Mouse (Mus musculus) forebrain, embryonic 13.5 days (tissue): ENCODE results near the gene Lpp. TPM values are rescaled to one million over a fixed set of nuclear protein-coding genes. Genes with fewer than 3 reads are reported as not detected.

ENCODE experiments used
- ATAC-seq: fragments of 200-750 bp; cut with Nextera tagmentation; 2 replicates; pipeline ENCODE4 v1.8.0; 2017
- H3K27ac ChIP-seq: fragments of 300-500 bp; sonication (generic); 2 replicates; pipeline ENCODE4 v1.5.1; 2015; ENCODE audit warnings: inconsistent platforms, mild to moderate bottlenecking, moderate library complexity
- H3K27me3 ChIP-seq: fragments of 300-500 bp; sonication (generic); 2 replicates; pipeline ENCODE4 v1.6.1; 2015; ENCODE audit warnings: mild to moderate bottlenecking, inconsistent platforms
- H3K36me3 ChIP-seq: fragments of 300-500 bp; sonication (generic); 2 replicates; pipeline ENCODE4 v1.6.1; 2015; ENCODE audit warnings: mild to moderate bottlenecking, inconsistent platforms; ENCODE audit not compliant: poor library complexity, severe bottlenecking
- H3K4me1 ChIP-seq: fragments of 300-500 bp; sonication (generic); 2 replicates; pipeline ENCODE4 v1.6.1; 2015; ENCODE audit warnings: inconsistent platforms
- H3K4me2 ChIP-seq: fragments of 300-500 bp; sonication (generic); 2 replicates; pipeline ENCODE4 v1.6.1; 2015; ENCODE audit warnings: inconsistent platforms, mild to moderate bottlenecking, moderate library complexity
- H3K4me3 ChIP-seq: fragments of 300-500 bp; sonication (generic); 2 replicates; pipeline ENCODE4 v1.5.1; 2015; ENCODE audit warnings: mild to moderate bottlenecking, inconsistent platforms
- H3K9ac ChIP-seq: fragments of 300-500 bp; sonication (generic); 2 replicates; pipeline ENCODE4 v1.6.1; 2015; ENCODE audit warnings: mild to moderate bottlenecking, inconsistent platforms
- H3K9me3 ChIP-seq: fragments of 300-500 bp; sonication (generic); replicated peaks from 2 replicates; pipeline ENCODE4 v1.6.1; 2016; ENCODE audit warnings: inconsistent platforms
- WGBS: fragments of 180-500 bp; shearing (Covaris S2); methylation state at CpG from one replicate; pipeline ENCODE4 v1.1.7; 2015; 5-methylcytosine and 5-hydroxymethylcytosine counted together
- polyA plus RNA-seq: library from polyadenylated mRNA; unstranded; fragments of >200 nt; fragmentation: Nextera tagmentation; extraction: Ambion mirVana; gene quantifications from 2 replicates; pipeline ENCODE4 v1.2.1, GENCODE M21; 2015

Lpp gene
- polyA plus RNA-seq: 9.4 and 10.8 TPM in 2 replicates

DNA sequence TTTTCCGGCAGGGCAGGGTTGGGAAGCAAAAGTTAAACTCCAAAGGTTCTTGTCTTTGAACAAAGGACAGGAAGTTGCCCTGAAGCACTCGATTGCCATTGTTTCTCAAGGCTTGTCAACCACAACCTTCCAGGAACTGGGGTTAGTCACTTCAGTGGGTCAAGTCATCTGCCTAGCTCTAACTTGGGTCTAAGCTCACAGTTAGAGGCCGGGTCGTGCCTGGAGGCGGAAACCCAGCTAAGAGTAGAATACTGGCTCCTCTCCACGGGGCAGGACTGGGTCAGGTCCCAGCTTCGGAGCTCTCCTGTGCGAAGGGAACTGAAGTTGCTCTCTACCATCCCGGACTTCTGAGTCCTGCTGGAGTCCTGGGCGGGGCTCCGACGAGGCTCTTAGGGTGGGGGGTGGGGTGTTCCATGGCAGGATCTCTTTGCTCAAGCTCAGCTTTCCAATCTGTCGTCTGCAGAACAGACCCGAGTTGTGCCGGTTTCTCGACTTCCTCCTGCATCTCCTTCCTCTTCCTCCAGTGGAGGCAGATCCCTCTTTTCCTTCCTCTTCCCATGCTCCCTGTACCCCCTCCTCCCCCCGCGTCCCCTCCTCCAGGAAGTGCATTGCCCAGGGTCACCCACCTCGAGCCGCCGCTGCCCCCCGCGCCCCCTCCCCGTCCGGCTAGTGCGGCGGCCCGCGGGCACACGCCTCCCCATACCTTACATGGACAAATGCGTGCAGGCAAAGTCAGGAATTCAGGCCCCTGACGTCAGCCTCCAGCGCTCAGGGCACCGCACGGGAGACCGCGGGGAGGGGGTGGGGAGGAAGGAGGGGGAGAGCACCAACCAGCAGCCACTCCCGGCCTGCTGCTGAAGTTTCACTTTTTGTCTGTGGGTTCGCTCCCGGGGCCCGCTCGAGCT lies at the start of gene Lpp:
Lpp (plus strand) TSS at position 857 of the 905 bp plus-strand sequence.
- Histone ChIP-seq H3K9ac (peak within 1 kb of the TSS; percentile 87), H3K4me1 (peaks cover 21% of the 10 kb centered on the region), H3K27me3 (no peaks in the 10 kb centered on the region), H3K4me3 (peak within 1 kb of the TSS; percentile 86), H3K36me3 (no peaks in the 10 kb centered on the region), H3K4me2 (peak within 1 kb of the TSS; percentile 72), H3K27ac (peak within 1 kb of the TSS; percentile 69), H3K9me3 (no peaks in the 10 kb centered on the region)
- 2% methylated on average over 37 of the region's 42 CpGs for WGBS
- peak; percentile 90 for ATAC-seq

GRCm38 (mm10) chr16:24347582-24348411 lies 45.5 kb upstream of the Lpp start:
- Histone ChIP-seq H3K4me1 (0 out of 2 replicates have a peak, but pooled peaks cover 6% of the 10 kb centered on the region), H3K27ac (no peak overlapping the region), H3K27me3 (no peaks in the 10 kb centered on the region), H3K4me2 (peak overlapping the region; percentile 11; the same call in 1 of the 2 replicates), H3K4me3 (no peak overlapping the region), H3K9ac (no peak overlapping the region), H3K36me3 (no peaks in the 10 kb centered on the region), H3K9me3 (no peaks in the 10 kb centered on the region)
- no peak for ATAC-seq
- 55% methylated on average over 21 of the region's 21 CpGs for WGBS

- Histone ChIP-seq H3K9ac (no peak overlapping the region), H3K36me3 (no peaks in the 10 kb centered on the region), H3K27ac (no peak overlapping the region), H3K4me1 (0 out of 2 replicates have a peak, but pooled peaks cover 6% of the 10 kb centered on the region), H3K27me3 (no peaks in the 10 kb centered on the region), H3K4me3 (no peak overlapping the region), H3K9me3 (no peaks in the 10 kb centered on the region), H3K4me2 (no peak overlapping the region)
- ATAC-seq: no peak
- WGBS: 93% methylated on average over 6 of the region's 6 CpGs
Measured at GRCm38 (mm10) chr16:24350306-24350705, 43.0 kb upstream of the Lpp start.

- ATAC-seq: no peak
- 78% methylated on average over 6 of the region's 6 CpGs for WGBS
- Histone ChIP-seq H3K4me1 (0 out of 2 replicates have a peak, but pooled peaks cover 6% of the 10 kb centered on the region), H3K9me3 (no peaks in the 10 kb centered on the region), H3K4me2 (no peak overlapping the region), H3K36me3 (no peaks in the 10 kb centered on the region), H3K27me3 (no peaks in the 10 kb centered on the region), H3K4me3 (no peak overlapping the region), H3K27ac (no peak overlapping the region), H3K9ac (no peak overlapping the region)
Measured at GRCm38 (mm10) chr16:24350751-24351150, 42.6 kb upstream of the Lpp start.

DNA sequence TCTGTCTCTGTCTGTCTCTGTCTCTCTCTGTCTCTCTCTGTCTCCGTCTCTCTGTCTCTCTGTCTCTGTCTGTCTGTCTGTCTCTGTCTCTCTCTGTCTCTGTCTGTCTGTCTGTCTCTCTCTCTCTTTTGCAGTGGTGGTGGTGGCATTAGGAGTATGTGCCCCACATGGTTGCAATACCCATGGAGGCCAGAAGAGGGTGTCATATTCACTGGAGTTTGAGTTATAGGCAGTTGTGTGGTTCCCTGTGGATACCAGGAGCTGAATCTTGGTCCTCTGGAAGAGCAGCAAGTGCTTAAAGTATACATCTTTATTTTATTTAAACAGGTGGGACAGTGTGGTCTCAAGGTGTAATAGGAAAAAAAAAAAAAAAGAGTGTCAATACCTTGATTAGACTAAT lies 41.5 kb upstream of the Lpp start:
- H3K27ac ChIP-seq: no peak overlapping the region
- no peak for ATAC-seq
- no peaks in the 10 kb centered on the region for H3K9me3 ChIP-seq
- no peak overlapping the region for H3K4me3 ChIP-seq
- no peak overlapping the region for H3K4me2 ChIP-seq
- WGBS: 100% methylated on average over 1 of the region's 1 CpGs
- H3K27me3 ChIP-seq: no peaks in the 10 kb centered on the region
- no peak overlapping the region for H3K9ac ChIP-seq
- no peaks in the 10 kb centered on the region for H3K36me3 ChIP-seq
- H3K4me1 ChIP-seq: 0 out of 2 replicates have a peak, but pooled peaks cover 6% of the 10 kb centered on the region

- Histone ChIP-seq H3K36me3 (no peaks in the 10 kb centered on the region), H3K4me2 (no peak overlapping the region), H3K27ac (no peak overlapping the region), H3K9me3 (no peaks in the 10 kb centered on the region), H3K4me3 (no peak overlapping the region), H3K27me3 (no peaks in the 10 kb centered on the region), H3K9ac (no peak overlapping the region), H3K4me1 (no peaks in the 10 kb centered on the region)
- ATAC-seq: no peak
- 6% methylated on average over 3 of the region's 3 CpGs for WGBS
Measured at GRCm38 (mm10) chr16:24353816-24354215, 39.5 kb upstream of the Lpp start.

DNA sequence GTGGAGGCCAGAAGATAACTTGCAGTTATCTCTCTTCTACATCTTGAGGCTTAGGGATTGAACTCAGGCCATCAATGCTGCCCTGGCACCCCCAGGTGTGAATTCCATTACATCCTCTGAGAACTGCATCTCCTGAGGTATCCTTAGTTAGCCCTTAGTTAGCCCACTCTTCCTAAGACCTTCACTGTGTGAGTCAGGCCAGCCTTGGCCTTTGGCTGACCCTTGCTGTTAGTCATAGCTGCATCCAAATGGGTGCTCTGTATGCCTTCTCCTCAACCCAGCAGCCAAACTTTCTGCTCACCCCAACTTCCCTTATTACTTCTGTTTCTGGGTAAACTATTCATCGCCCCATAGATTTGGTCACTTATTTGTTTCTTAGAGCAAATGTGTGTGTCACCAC lies 31.6 kb upstream of the Lpp start:
- Histone ChIP-seq H3K36me3 (no peaks in the 10 kb centered on the region), H3K9me3 (no peaks in the 10 kb centered on the region), H3K9ac (no peak overlapping the region), H3K4me3 (no peak overlapping the region), H3K27me3 (no peaks in the 10 kb centered on the region), H3K4me1 (no peaks in the 10 kb centered on the region; the same call in 1 of the 2 replicates), H3K27ac (no peak overlapping the region), H3K4me2 (no peak overlapping the region)
- no peak for ATAC-seq
- 91% methylated on average over 1 of the region's 1 CpGs for WGBS

- Histone ChIP-seq H3K4me1 (no peaks in the 10 kb centered on the region; the same call in 1 of the 2 replicates), H3K4me3 (no peak overlapping the region), H3K27ac (no peak overlapping the region), H3K4me2 (no peak overlapping the region), H3K9ac (no peak overlapping the region), H3K36me3 (no peaks in the 10 kb centered on the region), H3K27me3 (no peaks in the 10 kb centered on the region), H3K9me3 (no peaks in the 10 kb centered on the region)
- ATAC-seq: no peak
- WGBS: 90% methylated on average over 7 of the region's 7 CpGs
Measured at GRCm38 (mm10) chr16:24364030-24364687, 29.1 kb upstream of the Lpp start.

- Histone ChIP-seq H3K27ac (no peak overlapping the region), H3K4me1 (no peaks in the 10 kb centered on the region; the same call in 1 of the 2 replicates), H3K27me3 (no peaks in the 10 kb centered on the region), H3K9ac (no peak overlapping the region), H3K9me3 (no peaks in the 10 kb centered on the region), H3K4me3 (no peak overlapping the region), H3K4me2 (no peak overlapping the region), H3K36me3 (no peaks in the 10 kb centered on the region)
- WGBS: 35% methylated on average over 4 of the region's 4 CpGs
- no peak for ATAC-seq
Measured at GRCm38 (mm10) chr16:24365900-24366299, 27.4 kb upstream of the Lpp start.

DNA sequence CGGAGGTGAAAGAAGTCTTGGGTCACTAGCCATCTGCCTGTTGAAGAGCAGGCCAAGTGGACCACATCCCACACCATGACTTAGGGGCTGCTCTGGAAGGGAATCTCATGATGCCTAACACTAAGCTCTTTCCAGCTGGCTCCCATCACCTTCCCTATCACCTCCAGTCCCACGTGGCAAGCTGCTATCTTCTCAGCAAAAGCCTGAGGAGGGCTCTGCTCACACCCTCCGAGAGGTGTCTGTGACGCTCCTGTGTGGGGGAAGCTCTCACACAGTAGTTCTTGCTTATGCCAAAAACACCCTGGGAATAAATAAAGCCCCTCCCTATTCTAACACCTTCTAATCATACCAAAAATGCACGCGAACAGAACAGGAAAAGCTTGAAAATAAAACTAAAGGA lies 26.2 kb upstream of the Lpp start:
- Histone ChIP-seq H3K4me3 (no peak overlapping the region), H3K9me3 (no peaks in the 10 kb centered on the region), H3K4me1 (no peaks in the 10 kb centered on the region; the same call in 1 of the 2 replicates), H3K36me3 (no peaks in the 10 kb centered on the region), H3K27me3 (no peaks in the 10 kb centered on the region), H3K27ac (no peak overlapping the region), H3K4me2 (no peak overlapping the region), H3K9ac (no peak overlapping the region)
- ATAC-seq: 0 out of 2 replicates have a peak, but pooled peaks have one; percentile 24
- WGBS: 76% methylated on average over 6 of the region's 6 CpGs

GRCm38 (mm10) chr16:24367506-24367905 lies 25.8 kb upstream of the Lpp start:
- Histone ChIP-seq H3K4me2 (no peak overlapping the region), H3K27me3 (no peaks in the 10 kb centered on the region), H3K4me1 (no peaks in the 10 kb centered on the region; the same call in 1 of the 2 replicates), H3K36me3 (no peaks in the 10 kb centered on the region), H3K27ac (no peak overlapping the region), H3K9ac (no peak overlapping the region), H3K9me3 (no peaks in the 10 kb centered on the region), H3K4me3 (no peak overlapping the region)
- 74% methylated on average over 7 of the region's 7 CpGs for WGBS
- ATAC-seq: no peak
